Comparison of ENCODE assay signal across 8 mouse cellular contexts in genomic region chr16:4880136-4880825, GRCm38 (mm10). TPM values are rescaled to one million over a fixed set of nuclear protein-coding genes. Genes with fewer than 3 reads are reported as not detected.
A peak's percentile ranks its signal among the peaks of the same experiment; 100 is the strongest.
DNase-seq lines count a peak whose midpoint lies in the region; ATAC-seq and TF ChIP-seq lines count a peak whose summit lies in the region.

Ubald1 (minus strand) TSS chr16:4880315.

- H3K9ac ChIP-seq in forebrain, embryonic 12.5 days, result peak within 1 kb of the TSS; percentile 78
- peak within 1 kb of the TSS; percentile 83 for H3K9ac ChIP-seq in heart, postnatal 0 days (replicated peaks; ENCODE audit: low read depth, low read length)
- peak within 1 kb of the TSS; percentile 91 for H3K9ac ChIP-seq in liver, embryonic 16.5 days (ENCODE audit: low read depth, low read length)
- H3K9ac ChIP-seq in neural tube, embryonic 13.5 days, result peak within 1 kb of the TSS; percentile 95

- peaks cover 72% of the 10 kb centered on the region for H3K4me1 ChIP-seq in E14TG2a.4 (replicated peaks; ENCODE audit: low read depth, low read length)
- H3K4me1 ChIP-seq in forebrain, embryonic 12.5 days, result peaks cover 33% of the 10 kb centered on the region
- peaks cover 30% of the 10 kb centered on the region for H3K4me1 ChIP-seq in heart, postnatal 0 days (ENCODE audit: control insufficient read depth, insufficient read depth)
- peaks cover 49% of the 10 kb centered on the region for H3K4me1 ChIP-seq in liver, embryonic 16.5 days (ENCODE audit: control insufficient read depth, low read depth, low read length)
- H3K4me1 ChIP-seq in neural tube, embryonic 13.5 days (replicated peaks), result peaks cover 56% of the 10 kb centered on the region
- peaks cover 10% of the 10 kb centered on the region for H3K4me1 ChIP-seq in testis, adult 2 months (ENCODE audit: control insufficient read depth, insufficient read depth, low read length)

- peak within 1 kb of the TSS; percentile 97 for H3K27ac ChIP-seq in forebrain, embryonic 12.5 days
- peak within 1 kb of the TSS; percentile 98 for H3K27ac ChIP-seq in heart, postnatal 0 days (ENCODE audit: low read depth)
- H3K27ac ChIP-seq in liver, embryonic 16.5 days (ENCODE audit: low read length), result peak within 1 kb of the TSS; percentile 99
- peak within 1 kb of the TSS; percentile 99 for H3K27ac ChIP-seq in neural tube, embryonic 13.5 days (replicated peaks)
- H3K27ac ChIP-seq in testis, adult 2 months (ENCODE audit: control insufficient read depth, insufficient read depth, low read depth, low read length), result peak within 1 kb of the TSS; percentile 99

- DNase-seq in c-Kit-positive CD71-positive TER-119-positive erythroid progenitor cells, embryonic 14.5 days (ENCODE audit: low spot score), result peak; percentile 98
- peak; percentile 99 for DNase-seq in heart, postnatal 0 days (ENCODE audit: low spot score)
- DNase-seq in kidney, postnatal 4 days, result peak; percentile 100

- H3K36me3 ChIP-seq in E14TG2a.4 (ENCODE audit: insufficient read depth, low read length), result peaks cover 39% of the 10 kb centered on the region
- peaks cover 4% of the 10 kb centered on the region for H3K36me3 ChIP-seq in forebrain, embryonic 12.5 days (replicated peaks)
- H3K36me3 ChIP-seq in heart, postnatal 0 days (replicated peaks; ENCODE audit: control insufficient read depth, insufficient read depth, low read length), result no peaks in the 10 kb centered on the region
- no peaks in the 10 kb centered on the region for H3K36me3 ChIP-seq in liver, embryonic 16.5 days (ENCODE audit: control insufficient read depth, insufficient read depth)
- peaks cover 15% of the 10 kb centered on the region for H3K36me3 ChIP-seq in neural tube, embryonic 13.5 days
- no peaks in the 10 kb centered on the region for H3K36me3 ChIP-seq in testis, adult 2 months (ENCODE audit: control insufficient read depth, insufficient read depth, low read length)

- no peak for TF ChIP-seq CTCF in E14TG2a.4 (conservative IDR thresholded peaks at IDR 0.05; ENCODE audit: low read length)
- TF ChIP-seq CTCF in heart, postnatal 0 days (IDR thresholded peaks at IDR 0.05; ENCODE audit: low read depth), result no peak
- TF ChIP-seq CTCF in testis, adult 2 months (IDR thresholded peaks at IDR 0.05; ENCODE audit: control insufficient read depth, insufficient read depth, insufficient replicate concordance, low read depth, low read length), result no peak

- peak within 1 kb of the TSS; percentile 94 for H3K4me3 ChIP-seq in E14TG2a.4 (replicated peaks; ENCODE audit: low read length)
- peak within 1 kb of the TSS; percentile 87 for H3K4me3 ChIP-seq in forebrain, embryonic 12.5 days (replicated peaks)
- H3K4me3 ChIP-seq in heart, postnatal 0 days (ENCODE audit: low read depth, low read length), result peak within 1 kb of the TSS; percentile 64
- H3K4me3 ChIP-seq in liver, embryonic 16.5 days (ENCODE audit: low read depth, low read length), result peak within 1 kb of the TSS; percentile 89
- peak within 1 kb of the TSS; percentile 80 for H3K4me3 ChIP-seq in neural tube, embryonic 13.5 days
- peak within 1 kb of the TSS; percentile 96 for H3K4me3 ChIP-seq in testis, adult 2 months (ENCODE audit: control insufficient read depth, low read depth, low read length)

- peak; percentile 86 for TF ChIP-seq EP300 in heart, postnatal 0 days (IDR thresholded peaks at IDR 0.05; ENCODE audit: low read depth)

- H3K4me2 ChIP-seq in forebrain, embryonic 12.5 days, result peak within 1 kb of the TSS; percentile 87
- peak within 1 kb of the TSS; percentile 87 for H3K4me2 ChIP-seq in heart, postnatal 0 days (ENCODE audit: low read depth, low read length)
- peak within 1 kb of the TSS; percentile 95 for H3K4me2 ChIP-seq in liver, embryonic 16.5 days (ENCODE audit: low read depth, low read length)
- peak within 1 kb of the TSS; percentile 91 for H3K4me2 ChIP-seq in neural tube, embryonic 13.5 days

- no peaks in the 10 kb centered on the region for H3K27me3 ChIP-seq in E14TG2a.4 (ENCODE audit: insufficient read depth, low read length)
- H3K27me3 ChIP-seq in forebrain, embryonic 12.5 days, result no peaks in the 10 kb centered on the region
- H3K27me3 ChIP-seq in heart, postnatal 0 days (ENCODE audit: control insufficient read depth, insufficient read depth, low read length), result no peaks in the 10 kb centered on the region
- H3K27me3 ChIP-seq in liver, embryonic 16.5 days (ENCODE audit: control insufficient read depth, insufficient read depth, low read depth, low read length), result no peaks in the 10 kb centered on the region
- H3K27me3 ChIP-seq in neural tube, embryonic 13.5 days, result no peaks in the 10 kb centered on the region
- no peaks in the 10 kb centered on the region for H3K27me3 ChIP-seq in testis, adult 2 months (ENCODE audit: control insufficient read depth, insufficient read depth, low read length)

- TF ChIP-seq POLR2A in testis, adult 2 months (IDR thresholded peaks at IDR 0.05; ENCODE audit: control insufficient read depth, low read depth, low read length), result peak; percentile 98

- WGBS in forebrain, embryonic 12.5 days, result under 1% methylated on average over 48 of the region's 48 CpGs
- WGBS in heart, postnatal 0 days, result under 1% methylated on average over 45 of the region's 48 CpGs
- under 1% methylated on average over 48 of the region's 48 CpGs for WGBS in liver, embryonic 16.5 days (ENCODE audit: insufficient replicate concordance)
- WGBS in neural tube, embryonic 13.5 days, result under 1% methylated on average over 48 of the region's 48 CpGs

- ATAC-seq in forebrain, embryonic 12.5 days (ENCODE audit: low FRiP score), result peak; percentile 93
- peak; percentile 89 for ATAC-seq in heart, postnatal 0 days (ENCODE audit: insufficient read depth, low read depth)
- peak; percentile 86 for ATAC-seq in liver, embryonic 16.5 days (ENCODE audit: low read depth)
- peak; percentile 87 for ATAC-seq in neural tube, embryonic 13.5 days (ENCODE audit: low read depth)

- H3K9me3 ChIP-seq in E14TG2a.4 (ENCODE audit: low read length), result no peaks in the 10 kb centered on the region
- no peaks in the 10 kb centered on the region for H3K9me3 ChIP-seq in forebrain, embryonic 12.5 days
- H3K9me3 ChIP-seq in heart, postnatal 0 days (replicated peaks; ENCODE audit: control insufficient read depth, low read length), result no peaks in the 10 kb centered on the region
- no peaks in the 10 kb centered on the region for H3K9me3 ChIP-seq in liver, embryonic 16.5 days (replicated peaks; ENCODE audit: control insufficient read depth, low read length)
- H3K9me3 ChIP-seq in neural tube, embryonic 13.5 days, result no peaks in the 10 kb centered on the region

RNA-seq across cellular contexts. Expression of gene Ubald1, which starts in this region (rescaled TPM):
- polyA plus RNA-seq in forebrain, embryonic 12.5 days (2016; fragmentation: Nextera tagmentation; extraction: Ambion mirVana), result 23.8 and 27.2 TPM in 2 replicates
- 11.7 and 27.6 TPM in 2 replicates for total RNA-seq in heart, postnatal 0 days (2014; rRNA removed; ENCODE audit: low replicate concordance)
- 18.3 and 18.8 TPM in 2 replicates for polyA plus RNA-seq in heart, postnatal 0 days (2015; fragmentation: Nextera tagmentation; extraction: Ambion mirVana)
- polyA plus RNA-seq in liver, embryonic 16.5 days (2015; fragmentation: Nextera tagmentation; extraction: Ambion mirVana), result 10.8 and 13.3 TPM in 2 replicates
- polyA plus RNA-seq in neural tube, embryonic 13.5 days (2015; fragmentation: Nextera tagmentation; extraction: Ambion mirVana), result 54.4 and 66.3 TPM in 2 replicates
- 65.2 and 75.6 TPM in 2 replicates for polyA plus RNA-seq in testis, adult 2 months (2012; rRNA removed)

Comparison
In these comparisons a context has a peak if more than half of its experiments do, and no peak if none do; other contexts are left out.
1. Peak in every context shown above with its lines: DNase-seq, ATAC-seq, H3K4me3 ChIP-seq and H3K27ac ChIP-seq.